Mouse (Mus musculus) C2C12 (cell line): ENCODE results near the gene Por. TPM values are rescaled to one million over a fixed set of nuclear protein-coding genes. Genes with fewer than 3 reads are reported as not detected.

Experiments used
- H3K27me3 ChIP-seq: one replicate; pipeline ENCODE4 v1.6.1; 2011; ENCODE audit not compliant: control insufficient read depth, insufficient read depth, insufficient read length
- H3K36me3 ChIP-seq: one replicate; pipeline ENCODE4 v1.6.1; 2011; ENCODE audit not compliant: control insufficient read depth, insufficient read depth
- H3K4me3 ChIP-seq: one replicate; pipeline ENCODE4 v1.5.1; 2011; ENCODE audit warnings: mild to moderate bottlenecking, control low read depth; ENCODE audit not compliant: poor library complexity, insufficient read depth, severe bottlenecking
- H3K79me2 ChIP-seq: one replicate; pipeline ENCODE4 v1.6.1; 2011; ENCODE audit not compliant: control insufficient read depth, insufficient read depth
- H3K79me3 ChIP-seq: one replicate; pipeline ENCODE4 v1.6.1; 2011; ENCODE audit warnings: low read depth, control low read depth
- H3ac ChIP-seq: one replicate; pipeline ENCODE3; 2011; ENCODE audit warnings: low read depth; ENCODE audit not compliant: control insufficient read depth, insufficient read length
- CEBPB ChIP-seq: IDR thresholded peaks from one replicate; pipeline ENCODE4 v1.6.1; 2011; ENCODE audit warnings: low read depth, mild to moderate bottlenecking, control low read depth, moderate library complexity
- CTCF ChIP-seq: IDR thresholded peaks from one replicate; pipeline ENCODE4 v1.5.1; 2011; ENCODE audit not compliant: control insufficient read depth, insufficient read depth, insufficient read length
- FOSL1 ChIP-seq: IDR thresholded peaks from one replicate; pipeline ENCODE4 v1.8.0; 2011; ENCODE audit warnings: mild to moderate bottlenecking, low read length; ENCODE audit not compliant: poor library complexity, insufficient read depth, severe bottlenecking
- MAX ChIP-seq: IDR thresholded peaks from one replicate; pipeline ENCODE4 v1.6.1; 2011; ENCODE audit warnings: mild to moderate bottlenecking, control low read depth
- MYOD1 ChIP-seq: IDR thresholded peaks from one replicate; pipeline ENCODE4 v1.6.1; 2011; ENCODE audit warnings: low read depth; ENCODE audit not compliant: control insufficient read depth, insufficient read length
- MYOG ChIP-seq: IDR thresholded peaks from one replicate; pipeline ENCODE4 v1.6.1; 2011; ENCODE audit not compliant: control insufficient read depth, insufficient read length; ENCODE audit errors: extremely low read depth
- USF1 ChIP-seq: IDR thresholded peaks from one replicate; pipeline ENCODE4 v1.6.1; 2011; ENCODE audit warnings: low read depth, mild to moderate bottlenecking, control low read depth, moderate library complexity
- polyA plus RNA-seq: library from polyadenylated mRNA; unstranded; fragments of >200 nt; fragmentation: generic; extraction: Trizol; gene quantifications from one replicate; pipeline ENCODE4 v1.2.1, GENCODE M21; 2012; ENCODE audit warnings: missing spikeins

Por gene
- polyA plus RNA-seq, 1 experiment: 106 TPM

DNA sequence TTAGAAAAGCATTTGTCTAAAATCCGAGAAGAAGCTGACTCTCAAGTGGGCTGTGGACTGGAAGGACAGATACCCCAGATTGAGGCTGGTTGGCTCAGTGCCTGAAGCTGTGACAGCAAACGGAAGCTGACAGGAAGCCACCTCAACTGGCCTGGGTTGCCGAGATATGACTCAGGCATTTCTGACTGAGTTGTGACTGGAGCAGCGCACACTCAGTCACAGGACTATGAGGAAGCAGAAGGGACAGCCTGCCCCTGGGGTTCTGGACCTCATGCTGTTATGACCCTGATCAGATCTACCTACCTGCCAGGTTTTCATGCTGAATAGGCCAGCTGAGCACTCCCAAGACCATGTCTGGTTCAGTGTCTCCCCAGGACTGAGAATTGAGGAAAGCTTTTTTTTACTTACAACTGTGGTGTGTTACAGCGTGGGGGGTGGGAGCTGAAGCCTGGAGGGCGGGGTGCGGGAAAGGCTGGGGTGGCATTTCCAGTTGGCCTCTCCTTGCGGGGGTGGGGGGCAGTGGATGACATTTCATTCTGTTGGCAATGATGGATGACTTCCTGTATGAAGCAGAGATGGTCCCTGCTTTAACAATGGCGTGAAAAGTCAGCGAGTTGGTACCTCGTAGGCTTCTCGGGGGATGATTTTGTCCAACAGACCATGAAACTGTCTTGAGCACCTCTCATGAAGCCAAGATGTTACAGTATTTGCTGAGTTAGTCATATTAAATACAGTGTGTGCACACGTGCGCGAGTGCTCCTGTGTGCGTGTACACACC, 43.8 kb downstream of the Por start:
- no peak for TF ChIP-seq MYOD1
- TF ChIP-seq MYOG: no peak
- TF ChIP-seq MAX: no peak
- TF ChIP-seq USF1: no peak
- TF ChIP-seq FOSL1: no peak
- TF ChIP-seq CEBPB: no peak
- TF ChIP-seq CTCF: no peak
- Histone ChIP-seq H3K36me3 (peaks cover 19% of the 10 kb centered on the region), H3K79me2 (peaks cover 47% of the 10 kb centered on the region), H3ac (no peak overlapping the region), H3K79me3 (peaks cover 11% of the 10 kb centered on the region), H3K4me3 (no peak overlapping the region), H3K27me3 (no peaks in the 10 kb centered on the region)

DNA sequence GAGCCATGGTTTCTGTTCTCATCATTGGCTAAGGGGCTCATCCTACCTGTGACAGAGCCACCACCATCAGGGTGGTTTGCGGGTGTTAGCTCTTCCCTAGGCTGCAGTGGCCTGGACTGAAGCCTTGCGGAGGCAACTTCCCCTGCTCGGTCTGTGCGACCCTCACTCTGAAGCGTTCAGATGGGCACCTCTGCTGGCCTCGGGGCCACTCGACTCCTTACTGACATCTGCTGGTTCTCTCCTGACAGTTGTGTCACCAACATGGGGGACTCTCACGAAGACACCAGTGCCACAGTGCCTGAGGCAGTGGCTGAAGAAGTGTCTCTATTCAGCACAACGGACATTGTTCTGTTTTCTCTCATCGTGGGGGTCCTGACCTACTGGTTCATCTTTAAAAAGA, 45.8 kb downstream of the Por start:
- no peak overlapping the region for H3ac ChIP-seq
- H3K79me2 ChIP-seq: peaks cover 51% of the 10 kb centered on the region
- H3K27me3 ChIP-seq: no peaks in the 10 kb centered on the region
- H3K36me3 ChIP-seq: peaks cover 19% of the 10 kb centered on the region
- H3K4me3 ChIP-seq: no peak overlapping the region
- no peak for TF ChIP-seq MYOG
- no peak for TF ChIP-seq MYOD1
- no peak for TF ChIP-seq CTCF
- no peak for TF ChIP-seq FOSL1
- TF ChIP-seq MAX: no peak
- no peak for TF ChIP-seq USF1
- peaks cover 12% of the 10 kb centered on the region for H3K79me3 ChIP-seq

DNA sequence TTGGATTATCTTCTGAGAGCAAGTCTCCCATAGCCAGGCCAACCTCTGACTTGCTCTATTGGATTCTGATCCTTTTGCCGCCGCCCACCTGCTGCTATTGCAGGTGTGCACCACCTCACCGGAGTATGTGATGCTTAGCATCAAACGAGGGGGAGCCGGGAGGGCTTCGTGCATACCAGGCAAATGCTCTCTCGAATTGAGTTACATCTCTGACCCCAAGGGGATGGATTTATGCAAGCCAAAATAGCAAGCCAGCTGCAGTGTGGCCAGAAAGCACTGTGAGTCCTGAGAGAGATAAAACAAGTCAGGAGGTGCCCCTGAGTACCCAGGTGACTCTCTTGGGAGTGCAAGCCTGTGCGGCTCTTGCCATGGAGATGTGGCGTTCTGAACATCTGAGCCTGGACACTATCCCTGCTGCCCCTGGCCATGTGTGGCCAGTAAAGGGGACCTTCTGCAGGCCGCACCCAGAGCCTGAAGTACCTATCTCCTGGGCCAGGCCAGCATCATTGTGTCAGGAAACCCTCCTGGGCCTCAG, 49.8 kb downstream of the Por start:
- Histone ChIP-seq H3K79me3 (peaks cover 9% of the 10 kb centered on the region), H3K79me2 (peaks cover 44% of the 10 kb centered on the region), H3K36me3 (peaks cover 19% of the 10 kb centered on the region), H3K27me3 (no peaks in the 10 kb centered on the region), H3ac (no peak overlapping the region), H3K4me3 (no peak overlapping the region)
- no peak for TF ChIP-seq MYOD1
- TF ChIP-seq MAX: no peak
- no peak for TF ChIP-seq CEBPB
- TF ChIP-seq CTCF: no peak
- no peak for TF ChIP-seq USF1
- no peak for TF ChIP-seq MYOG
- no peak for TF ChIP-seq FOSL1

DNA sequence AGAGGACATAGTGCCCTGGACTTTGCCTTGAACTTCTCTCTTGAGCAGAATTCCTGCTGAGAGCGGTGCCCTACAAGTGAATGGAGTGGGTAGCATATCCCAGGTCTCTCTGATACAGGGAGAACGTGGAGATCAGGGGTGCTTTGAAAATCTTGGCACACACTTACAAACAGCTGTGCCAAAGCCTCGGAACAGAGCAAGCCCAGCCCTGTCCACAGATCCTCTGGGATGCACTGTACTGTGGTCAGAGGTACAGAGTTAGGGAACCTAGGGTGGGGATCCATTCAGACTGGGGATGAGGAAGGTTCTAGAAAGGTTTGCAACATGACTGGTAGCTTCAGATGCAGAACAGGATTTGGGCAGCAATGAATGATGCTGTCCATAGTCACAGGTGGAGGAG, 50.3 kb downstream of the Por start:
- Histone ChIP-seq H3K4me3 (no peak overlapping the region), H3K27me3 (no peaks in the 10 kb centered on the region), H3ac (no peak overlapping the region), H3K79me2 (peaks cover 42% of the 10 kb centered on the region), H3K36me3 (peaks cover 19% of the 10 kb centered on the region), H3K79me3 (peaks cover 5% of the 10 kb centered on the region)
- TF ChIP-seq CEBPB: no peak
- no peak for TF ChIP-seq CTCF
- TF ChIP-seq FOSL1: no peak
- TF ChIP-seq USF1: no peak
- TF ChIP-seq MYOG: no peak
- TF ChIP-seq MAX: no peak

DNA sequence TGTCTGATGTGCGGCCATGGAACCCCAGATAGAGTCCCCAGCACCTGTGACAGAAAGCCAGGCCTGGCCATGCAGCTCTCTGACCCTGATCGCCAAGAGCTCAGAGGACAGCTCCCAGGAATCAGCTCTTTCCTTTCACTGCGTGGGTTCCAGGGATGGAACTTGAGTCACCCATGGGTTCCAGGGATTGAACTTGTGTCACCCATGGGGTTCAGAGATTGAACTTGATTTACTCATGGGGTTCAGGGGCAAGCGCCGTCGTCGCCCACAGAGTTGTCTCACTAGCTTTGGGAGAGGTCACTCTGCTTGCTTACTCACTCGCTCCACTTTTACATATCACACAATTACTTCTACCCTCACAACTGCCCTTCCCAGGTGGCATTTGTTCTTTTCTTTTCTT, 51.2 kb downstream of the Por start:
- Histone ChIP-seq H3K4me3 (no peak overlapping the region), H3K36me3 (peaks cover 10% of the 10 kb centered on the region), H3K79me2 (peaks cover 44% of the 10 kb centered on the region), H3K79me3 (peaks cover 4% of the 10 kb centered on the region), H3ac (no peak overlapping the region), H3K27me3 (no peaks in the 10 kb centered on the region)
- no peak for TF ChIP-seq USF1
- TF ChIP-seq MYOG: no peak
- TF ChIP-seq CEBPB: no peak
- TF ChIP-seq CTCF: no peak
- TF ChIP-seq MAX: no peak
- no peak for TF ChIP-seq MYOD1

DNA sequence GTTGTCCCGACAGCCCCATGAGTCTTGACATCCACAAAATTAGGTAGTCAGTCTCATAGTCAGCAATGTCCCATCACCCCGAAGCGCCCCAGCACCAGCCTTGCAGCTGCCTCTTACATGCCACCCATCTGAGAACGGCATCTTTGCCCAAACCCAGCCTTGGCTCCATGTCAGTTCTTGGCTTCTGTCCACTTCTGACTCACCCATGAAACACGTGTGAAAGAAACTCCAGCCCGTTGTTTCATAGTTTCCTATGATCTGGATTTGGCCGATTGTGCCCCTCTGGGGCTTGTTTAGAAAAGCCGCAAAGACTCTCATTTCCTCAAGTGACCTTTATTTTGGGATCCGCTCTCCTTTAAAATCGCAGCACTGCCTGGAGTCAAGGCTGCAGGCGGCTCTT, 52.3 kb downstream of the Por start:
- H3K27me3 ChIP-seq: no peaks in the 10 kb centered on the region
- H3ac ChIP-seq: no peak overlapping the region
- H3K4me3 ChIP-seq: no peak overlapping the region
- TF ChIP-seq CTCF (no peak), MAX (peak; percentile 83), USF1 (no peak), CEBPB (no peak), FOSL1 (peak; percentile 91), MYOG (no peak), MYOD1 (peak; percentile 64)
- H3K36me3 ChIP-seq: no peaks in the 10 kb centered on the region
- H3K79me3 ChIP-seq: peaks cover 4% of the 10 kb centered on the region
- H3K79me2 ChIP-seq: peaks cover 46% of the 10 kb centered on the region
